Mouse (Mus musculus) kidney, adult 2 months (tissue): Measurements from ENCODE around the gene Cfap36. TPM values are rescaled to one million over a fixed set of nuclear protein-coding genes. Genes with fewer than 3 reads are reported as not detected.

Experiments
- DNase-seq: peaks from one replicate; pipeline ENCODE4 v3.0.0; 2021
- H3K27ac ChIP-seq: fragments of 200-500 bp; 2 replicates; pipeline ENCODE4 v1.5.1; 2012; ENCODE audit warnings: low read depth, low read length, control low read depth, inconsistent platforms; ENCODE audit not compliant: insufficient read depth
- H3K27me3 ChIP-seq: fragments of 200-500 bp; replicated peaks from 2 replicates; pipeline ENCODE4 v1.6.1; 2012; ENCODE audit warnings: mild to moderate bottlenecking, moderate library complexity, low read length, inconsistent platforms; ENCODE audit not compliant: control insufficient read depth, insufficient read depth
- H3K36me3 ChIP-seq: fragments of 200-500 bp; 2 replicates; pipeline ENCODE4 v1.6.1; 2012; ENCODE audit warnings: mild to moderate bottlenecking, moderate library complexity, low read length, inconsistent platforms; ENCODE audit not compliant: control insufficient read depth, insufficient read depth
- H3K4me1 ChIP-seq: fragments of 200-500 bp; 2 replicates; pipeline ENCODE4 v1.6.1; 2011; ENCODE audit warnings: low read length; ENCODE audit not compliant: control insufficient read depth, insufficient read depth
- H3K4me3 ChIP-seq: fragments of 200-500 bp; 2 replicates; pipeline ENCODE4 v1.5.1; 2011; ENCODE audit warnings: mild to moderate bottlenecking, low read depth, low read length, control low read depth; ENCODE audit not compliant: insufficient read depth
- CTCF ChIP-seq: fragments of 200-500 bp; conservative IDR thresholded peaks from 2 replicates; pipeline ENCODE4 v1.5.1; 2011; ENCODE audit warnings: low read depth, mild to moderate bottlenecking, control low read depth, low read length, moderate library complexity, mixed read lengths; ENCODE audit not compliant: insufficient read depth, insufficient read length
- POLR2A ChIP-seq: fragments of 200-500 bp; IDR thresholded peaks from one replicate; pipeline ENCODE4 v1.6.1; 2011; ENCODE audit warnings: low read depth, low read length, control low read depth
- WGBS: fragments of 180-500 bp; shearing (Covaris S2); methylation state at CpG from one replicate; pipeline ENCODE4 v1.1.7; 2018; 5-methylcytosine and 5-hydroxymethylcytosine counted together
- polyA plus RNA-seq: library from polyadenylated mRNA; depleted of rRNA; stranded (reverse); fragments of >200 nt; gene quantifications from 2 replicates; pipeline ENCODE4 v1.2.3, GENCODE M21; 2012

Gene Cfap36
- polyA plus RNA-seq, 1 experiment = 10.0 TPM

DNA sequence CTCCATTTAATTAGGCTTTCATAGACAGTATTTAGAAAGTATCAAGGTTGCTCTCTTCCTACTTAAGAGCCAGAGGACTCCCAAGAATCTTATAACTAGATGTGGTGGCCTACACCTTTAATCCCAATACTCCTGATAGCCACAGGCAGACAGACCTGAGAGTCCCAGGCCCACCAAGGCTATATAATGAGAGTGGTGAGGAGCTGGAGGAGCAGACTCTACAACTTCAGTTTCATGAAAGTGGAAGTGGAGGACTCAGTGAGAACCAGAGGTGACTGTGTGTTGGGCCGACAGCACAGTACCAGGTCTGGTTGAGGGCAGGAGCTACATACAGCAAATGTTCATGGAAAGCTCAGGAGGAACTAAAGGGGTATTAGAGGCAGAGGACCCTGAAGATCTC is 516 bp upstream of the Cfap36 start:
- Histone ChIP-seq H3K4me3 (no peak overlapping the region), H3K27ac (no peak overlapping the region), H3K36me3 (no peaks in the 10 kb centered on the region), H3K27me3 (no peaks in the 10 kb centered on the region), H3K4me1 (0 out of 2 replicates have a peak, but pooled peaks cover 6% of the 10 kb centered on the region)
- no peak for DNase-seq
- WGBS = 100% methylated on average over 1 of the region's 1 CpGs
- TF ChIP-seq CTCF (no peak), POLR2A (no peak)

GRCm38 (mm10) chr11:29245988-29246387 is 1.2 kb downstream of the Cfap36 start:
- TF ChIP-seq POLR2A (no peak), CTCF (no peak)
- no peak for DNase-seq
- Histone ChIP-seq H3K4me1 (0 out of 2 replicates have a peak, but pooled peaks cover 6% of the 10 kb centered on the region), H3K36me3 (peaks cover 3% of the 10 kb centered on the region; the same call in 1 of the 2 replicates), H3K4me3 (no peak overlapping the region), H3K27ac (no peak overlapping the region), H3K27me3 (no peaks in the 10 kb centered on the region)
- 27% methylated on average over 4 of the region's 4 CpGs for WGBS

DNA sequence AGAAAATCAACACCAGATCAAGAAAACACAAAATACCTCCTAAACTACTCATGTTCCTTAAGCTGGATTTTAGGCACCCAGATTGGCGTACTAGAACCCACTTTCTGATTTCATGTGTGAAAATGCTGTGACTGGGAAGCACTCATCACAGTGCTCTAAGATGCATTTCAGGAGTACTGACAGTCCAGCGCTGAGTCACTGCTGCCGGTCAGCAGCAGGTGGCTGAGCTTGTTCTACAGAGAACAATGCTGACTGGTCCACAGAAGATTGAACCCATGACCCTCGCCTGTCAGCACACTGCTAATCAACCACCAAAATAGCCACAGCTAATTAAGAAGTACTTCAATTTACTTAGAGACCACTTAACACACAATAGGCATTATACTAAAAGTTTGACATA is 5.2 kb downstream of the Cfap36 start:
- 0 out of 2 replicates have a peak, but pooled peaks cover 6% of the 10 kb centered on the region for H3K4me1 ChIP-seq
- no peak overlapping the region for H3K27ac ChIP-seq
- 81% methylated on average over 4 of the region's 4 CpGs for WGBS
- DNase-seq = no peak
- H3K36me3 ChIP-seq = peaks cover 5% of the 10 kb centered on the region
- no peak overlapping the region for H3K4me3 ChIP-seq
- H3K27me3 ChIP-seq = no peaks in the 10 kb centered on the region
- TF ChIP-seq CTCF = no peak
- TF ChIP-seq POLR2A = no peak

DNA sequence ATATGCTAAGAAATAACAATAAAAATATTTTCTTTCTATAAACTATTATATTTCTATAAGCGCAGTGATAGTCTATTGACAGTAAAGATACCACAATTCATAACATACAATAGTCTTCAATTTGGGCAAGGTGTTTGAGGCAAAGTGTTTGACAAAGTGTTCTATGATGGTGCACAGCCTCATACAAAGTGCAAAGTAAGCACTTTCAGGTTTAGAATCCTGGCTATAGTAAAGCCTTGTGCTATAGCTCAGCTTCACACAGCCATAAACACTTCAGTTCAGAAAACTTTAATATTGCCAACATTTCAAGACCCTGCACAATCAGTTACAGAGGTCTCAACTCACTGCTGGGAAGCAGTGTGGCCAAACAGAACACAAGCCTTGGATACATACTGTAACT is 7.9 kb downstream of the Cfap36 start:
- Histone ChIP-seq H3K4me3 (no peak overlapping the region), H3K4me1 (no peaks in the 10 kb centered on the region), H3K27ac (no peak overlapping the region), H3K36me3 (peaks cover 5% of the 10 kb centered on the region), H3K27me3 (no peaks in the 10 kb centered on the region)
- DNase-seq = no peak
- 100% methylated on average over 1 of the region's 1 CpGs for WGBS
- no peak for TF ChIP-seq CTCF
- TF ChIP-seq POLR2A = no peak

DNA sequence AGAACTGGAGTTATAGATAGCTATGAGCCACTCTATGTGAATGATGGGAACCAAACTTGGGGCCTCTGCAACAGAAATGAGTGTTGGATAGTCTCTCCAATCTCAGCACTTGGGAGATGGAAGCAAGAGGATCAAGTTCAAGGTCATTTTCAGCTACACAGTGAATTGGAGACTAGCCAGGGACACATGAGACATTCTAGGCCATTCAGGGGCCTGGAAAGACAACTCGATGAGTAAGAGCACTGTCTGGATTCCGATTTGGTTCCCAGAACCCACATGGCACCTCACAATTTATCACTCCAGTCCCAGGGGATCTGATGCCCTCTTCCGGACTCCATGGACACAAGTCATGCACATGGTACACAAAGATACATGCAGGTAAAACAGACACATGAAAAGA is 8.7 kb downstream of the Cfap36 start:
- H3K27me3 ChIP-seq = no peaks in the 10 kb centered on the region
- no peaks in the 10 kb centered on the region for H3K4me1 ChIP-seq
- peaks cover 5% of the 10 kb centered on the region for H3K36me3 ChIP-seq
- 72% methylated on average over 3 of the region's 3 CpGs for WGBS
- H3K27ac ChIP-seq = no peak overlapping the region
- TF ChIP-seq CTCF (no peak), POLR2A (no peak)
- no peak for DNase-seq
- no peak overlapping the region for H3K4me3 ChIP-seq

GRCm38 (mm10) chr11:29238047-29238446 is 9.2 kb downstream of the Cfap36 start:
- H3K4me1 ChIP-seq = no peaks in the 10 kb centered on the region
- H3K27ac ChIP-seq = no peak overlapping the region
- TF ChIP-seq CTCF (no peak), POLR2A (no peak)
- no peaks in the 10 kb centered on the region for H3K27me3 ChIP-seq
- no peak overlapping the region for H3K4me3 ChIP-seq
- H3K36me3 ChIP-seq = peaks cover 5% of the 10 kb centered on the region
- DNase-seq = no peak

GRCm38 (mm10) chr11:29237364-29237763 is 9.8 kb downstream of the Cfap36 start:
- no peak overlapping the region for H3K27ac ChIP-seq
- peaks cover 5% of the 10 kb centered on the region for H3K36me3 ChIP-seq
- H3K27me3 ChIP-seq = no peaks in the 10 kb centered on the region
- no peak overlapping the region for H3K4me3 ChIP-seq
- no peak for TF ChIP-seq CTCF
- no peak for TF ChIP-seq POLR2A
- DNase-seq = no peak
- no peaks in the 10 kb centered on the region for H3K4me1 ChIP-seq

GRCm38 (mm10) chr11:29233569-29233968 is 13.6 kb downstream of the Cfap36 start:
- no peaks in the 10 kb centered on the region for H3K27me3 ChIP-seq
- TF ChIP-seq POLR2A = no peak
- TF ChIP-seq CTCF = no peak
- no peak overlapping the region for H3K4me3 ChIP-seq
- no peak overlapping the region for H3K27ac ChIP-seq
- 77% methylated on average over 1 of the region's 1 CpGs for WGBS
- H3K36me3 ChIP-seq = no peaks in the 10 kb centered on the region; the same call in 1 of the 2 replicates
- H3K4me1 ChIP-seq = no peaks in the 10 kb centered on the region
- DNase-seq = no peak
